18 mouse cellular contexts compared by ENCODE assay signal in genomic region chr2:76098381-76098780, GRCm38 (mm10).
DNase-seq lines count a peak whose midpoint lies in the region; ATAC-seq and TF ChIP-seq lines count a peak whose summit lies in the region.
"Had no signal": no experiment of that assay in that cellular context is flagged by ENCODE, and none has a peak within 500 bp of the region (broad histone marks: within the 10 kb centered on the region; RNA-seq: fewer than 3 reads in every experiment).

No protein-coding gene starts in this region.

- no peak for TF ChIP-seq POLR2A in lung, adult 2 months (IDR thresholded peaks at IDR 0.05; ENCODE audit: borderline replicate concordance, extremely low read depth, low read depth, low read length)

- peak overlapping the region; percentile 86 for H3K27ac ChIP-seq in lung, embryonic 15.5 days
- H3K27ac ChIP-seq: heart, adult 2 months; hindbrain, embryonic 12.5 days; midbrain, embryonic 12.5 days; neural tube, embryonic 15.5 days had no signal

- TF ChIP-seq CTCF in lung, adult 2 months (IDR thresholded peaks at IDR 0.05; ENCODE audit: insufficient read depth, low read length), result no peak

- DNase-seq in lung, adult 2 months, result no peak
- peak; percentile 42 for DNase-seq in embryo, embryonic 11 days
- peak; percentile 58 for DNase-seq in kidney, adult 9 months
- DNase-seq in kidney, postnatal 36 days, result peak; percentile 40 to 56
- DNase-seq in thymus, postnatal 4 days, result no peak
- DNase-seq in thymus, adult 18-20 months, result no peak
- no peak for DNase-seq in urinary bladder, postnatal 10 days (ENCODE audit: low spot score)
- DNase-seq: cerebellum, adult 9-10 months; gastrocnemius, postnatal 10 days; heart, adult 2 months; heart, postnatal 10 days; left cerebral cortex, postnatal 4 days; thymus, postnatal 14 days had no signal

- no peak overlapping the region for H3K9ac ChIP-seq in lung, embryonic 15.5 days
- H3K9ac ChIP-seq: hindbrain, embryonic 12.5 days; midbrain, embryonic 12.5 days; neural tube, embryonic 15.5 days had no signal

- H3K27me3 ChIP-seq in lung, embryonic 15.5 days, result no peaks in the 10 kb centered on the region
- H3K27me3 ChIP-seq: midbrain, embryonic 12.5 days; neural tube, embryonic 15.5 days had no signal

- H3K4me1 ChIP-seq in lung, embryonic 15.5 days, result peaks cover 48% of the 10 kb centered on the region
- H3K4me1 ChIP-seq in lung, adult 2 months (ENCODE audit: control insufficient read depth, insufficient read depth, low read length), result peaks cover 8% of the 10 kb centered on the region
- H3K4me1 ChIP-seq: midbrain, embryonic 12.5 days had no signal

- H3K36me3 ChIP-seq in lung, embryonic 15.5 days, result no peaks in the 10 kb centered on the region
- H3K36me3 ChIP-seq: hindbrain, embryonic 12.5 days; midbrain, embryonic 12.5 days; neural tube, embryonic 15.5 days had no signal

- 5% methylated on average over 8 of the region's 8 CpGs for WGBS in lung, embryonic 15.5 days
- 13% methylated on average over 8 of the region's 8 CpGs for WGBS in lung, adult 2 months

- ATAC-seq in lung, embryonic 15.5 days (ENCODE audit: borderline replicate concordance, extremely low read depth, low FRiP score, low TSS enrichment), result no peak
- ATAC-seq: inflammation-experienced regulatory T-cells, adult 6 months had no signal

- H3K9me3 ChIP-seq in lung, embryonic 15.5 days, result no peaks in the 10 kb centered on the region
- H3K9me3 ChIP-seq: hindbrain, embryonic 12.5 days; midbrain, embryonic 12.5 days; neural tube, embryonic 15.5 days had no signal

- no peak overlapping the region for H3K4me2 ChIP-seq in lung, embryonic 15.5 days
- H3K4me2 ChIP-seq: hindbrain, embryonic 12.5 days; midbrain, embryonic 12.5 days; neural tube, embryonic 15.5 days had no signal

- no peak overlapping the region for H3K4me3 ChIP-seq in lung, embryonic 15.5 days
- H3K4me3 ChIP-seq in lung, adult 2 months (replicated peaks; ENCODE audit: extremely low read depth, low read depth, low read length), result no peak overlapping the region
- H3K4me3 ChIP-seq: heart, adult 2 months; hindbrain, embryonic 12.5 days; midbrain, embryonic 12.5 days; neural tube, embryonic 15.5 days had no signal

Comparison
In these comparisons a context has a peak if more than half of its experiments do, and no peak if none do; other contexts are left out.
1. DNase-seq: peak in embryo, embryonic 11 days (single experiment), kidney, adult 9 months (single experiment) and kidney, postnatal 36 days (2 of 2); none in lung, adult 2 months (single experiment), thymus, postnatal 4 days (single experiment), thymus, adult 18-20 months (0 of 2) and urinary bladder, postnatal 10 days (single experiment).